Mouse (Mus musculus) G1E (cell line): ENCODE results near the gene Brd4. TPM values are rescaled to one million over a fixed set of nuclear protein-coding genes. Genes with fewer than 3 reads are reported as not detected.

Experiments
- ATAC-seq: 2 replicates; pipeline ENCODE4 v1.8.0; 2016; ENCODE audit warnings: mild to moderate bottlenecking; ENCODE audit not compliant: insufficient number of reproducible peaks, poor library complexity, low FRiP score, severe bottlenecking; ENCODE audit errors: extremely low read depth
- DNase-seq: peaks from one replicate; pipeline ENCODE4 v3.0.0; 2012; ENCODE audit warnings: low spot score
- H3K27me3 ChIP-seq: 2 replicates; pipeline ENCODE4 v1.6.1; 2012; ENCODE audit warnings: mild to moderate bottlenecking, low read length, inconsistent platforms; ENCODE audit not compliant: insufficient read depth
- H3K36me3 ChIP-seq: replicated peaks from 2 replicates; pipeline ENCODE3; 2012; ENCODE audit warnings: mild to moderate bottlenecking, inconsistent platforms
- H3K4me1 ChIP-seq: 2 replicates; pipeline ENCODE4 v1.6.1; 2012; ENCODE audit warnings: low read depth, low read length, inconsistent platforms, mixed read lengths; ENCODE audit not compliant: insufficient read depth
- H3K4me3 ChIP-seq: 2 replicates; pipeline ENCODE4 v1.5.1; 2012; ENCODE audit warnings: low read depth, mild to moderate bottlenecking, inconsistent platforms, low read length, moderate library complexity, mixed read lengths
- H3K9me3 ChIP-seq: replicated peaks from 2 replicates; pipeline ENCODE4 v1.6.1; 2012; ENCODE audit warnings: inconsistent platforms
- CTCF ChIP-seq: IDR thresholded peaks from 2 replicates; pipeline ENCODE4 v1.5.1; 2012; ENCODE audit warnings: low read depth, low read length, inconsistent platforms, mixed read lengths
- GATA1 ChIP-seq: IDR thresholded peaks from 2 replicates; pipeline ENCODE4 v1.6.1; 2012; ENCODE audit warnings: borderline replicate concordance, low read length, inconsistent platforms, mixed read lengths
- GATA2 ChIP-seq: IDR thresholded peaks from 2 replicates; pipeline ENCODE4 v1.6.1; 2012; ENCODE audit warnings: low read depth, low read length, inconsistent platforms, borderline replicate concordance
- POLR2AphosphoS5 ChIP-seq: IDR thresholded peaks from 2 replicates; pipeline ENCODE4 v1.6.1; 2012; ENCODE audit warnings: low read depth, low read length, inconsistent platforms; ENCODE audit not compliant: insufficient replicate concordance
- TAL1 ChIP-seq: conservative IDR thresholded peaks from 2 replicates; pipeline ENCODE4 v1.6.1; 2012; ENCODE audit warnings: low read depth, low read length, inconsistent platforms, mixed read lengths
- polyA plus RNA-seq: library from polyadenylated mRNA; stranded (reverse); fragments of >175 nt; gene quantifications from 2 replicates; pipeline ENCODE4 v1.2.3, GENCODE M21; 2012
- total RNA-seq, 2 experiments: library from RNA; stranded (forward) in 1 of 2; stranded (reverse) in 1 of 2; fragments of 200-1000 nt in 1 of 2; fragments of >200 nt in 1 of 2; fragmentation: Nextera tagmentation in 1 of 2; gene quantifications; 2 replicates each; pipeline ENCODE4 v1.2.3; 2014 to 2017

The Brd4 gene
- total and polyA plus RNA-seq, 3 experiments: 11.5 to 269 (median 237) TPM

GRCm38 (mm10) chr17:32307963-32308362 lies 23.4 kb upstream of the Brd4 start:
- no peaks in the 10 kb centered on the region for H3K9me3 ChIP-seq
- H3K4me3 ChIP-seq: no peak overlapping the region
- TF ChIP-seq CTCF: no peak
- no peak for TF ChIP-seq POLR2AphosphoS5
- TF ChIP-seq TAL1: no peak
- TF ChIP-seq GATA1: no peak
- TF ChIP-seq GATA2: no peak
- H3K4me1 ChIP-seq: peaks cover 36% of the 10 kb centered on the region
- no peaks in the 10 kb centered on the region for H3K27me3 ChIP-seq
- ATAC-seq (no peak), DNase-seq (no peak)
- H3K36me3 ChIP-seq: peaks cover 98% of the 10 kb centered on the region

- no peaks in the 10 kb centered on the region for H3K27me3 ChIP-seq
- H3K4me1 ChIP-seq: no peaks in the 10 kb centered on the region
- peaks cover 2% of the 10 kb centered on the region for H3K36me3 ChIP-seq
- ATAC-seq (no peak), DNase-seq (no peak)
- TF ChIP-seq TAL1 (no peak), GATA1 (no peak), GATA2 (no peak), POLR2AphosphoS5 (no peak)
- H3K9me3 ChIP-seq: no peaks in the 10 kb centered on the region
- no peak overlapping the region for H3K4me3 ChIP-seq
Observed at GRCm38 (mm10) chr17:32298125-32298524, 13.6 kb upstream of the Brd4 start.

GRCm38 (mm10) chr17:32295901-32296300 lies 11.4 kb upstream of the Brd4 start:
- Histone ChIP-seq H3K9me3 (no peaks in the 10 kb centered on the region), H3K36me3 (peaks cover 3% of the 10 kb centered on the region), H3K4me3 (no peak overlapping the region), H3K4me1 (no peaks in the 10 kb centered on the region), H3K27me3 (no peaks in the 10 kb centered on the region)
- TF ChIP-seq TAL1 (no peak), POLR2AphosphoS5 (no peak), CTCF (no peak)
- ATAC-seq (no peak), DNase-seq (no peak)

DNA sequence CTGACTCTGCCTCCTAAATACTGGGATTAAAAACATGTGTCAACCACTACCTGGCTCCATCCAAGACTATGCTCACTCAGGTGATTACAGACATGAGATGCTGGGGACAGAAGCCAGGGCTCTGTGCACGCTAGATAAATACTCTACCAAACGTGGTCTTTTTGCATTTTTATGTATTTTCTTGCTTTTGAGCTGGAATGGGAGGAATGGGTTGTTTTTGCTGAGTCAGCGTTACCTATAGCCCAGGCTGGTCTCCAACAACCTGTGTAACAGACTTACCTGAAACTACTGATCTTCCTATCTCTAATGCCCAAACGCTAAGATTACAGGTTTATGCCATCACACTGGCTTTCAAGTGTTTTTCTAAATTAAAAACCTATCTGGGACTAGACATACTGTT lies 10.6 kb upstream of the Brd4 start:
- Histone ChIP-seq H3K27me3 (no peaks in the 10 kb centered on the region), H3K4me1 (no peaks in the 10 kb centered on the region), H3K36me3 (peaks cover 3% of the 10 kb centered on the region), H3K4me3 (no peak overlapping the region), H3K9me3 (no peaks in the 10 kb centered on the region)
- ATAC-seq: no peak
- TF ChIP-seq GATA2 (no peak), CTCF (no peak), GATA1 (no peak), TAL1 (no peak), POLR2AphosphoS5 (no peak)
- DNase-seq: no peak

DNA sequence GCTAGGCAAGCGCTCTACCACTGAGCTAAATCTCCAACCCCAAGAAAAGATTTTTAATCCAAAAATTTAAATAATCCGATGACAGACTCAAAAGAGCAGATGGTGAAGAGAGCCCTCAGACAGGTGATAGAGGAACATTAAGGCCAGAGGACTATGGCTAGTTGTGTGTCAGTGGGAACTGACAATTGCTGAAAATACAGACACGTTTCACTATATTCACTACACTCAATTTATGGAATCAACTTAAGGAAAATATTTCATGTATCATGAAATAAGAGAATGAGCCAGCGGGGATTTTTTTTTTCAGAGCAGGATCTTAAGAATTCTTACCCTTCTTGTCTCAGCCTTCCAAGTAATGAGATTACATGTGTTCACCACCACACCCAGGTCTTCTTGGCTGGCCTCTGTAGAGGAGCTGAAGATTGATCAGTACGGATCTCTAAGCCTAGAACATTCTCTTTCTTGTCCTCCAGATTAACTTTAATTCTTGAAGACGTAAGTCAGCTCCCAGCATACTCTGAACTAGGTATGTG lies 682 bp upstream of the Brd4 start:
- H3K4me3 ChIP-seq: peak overlapping the region; percentile 97
- DNase-seq: no peak
- H3K4me1 ChIP-seq: peaks cover 38% of the 10 kb centered on the region
- peaks cover 16% of the 10 kb centered on the region for H3K36me3 ChIP-seq
- no peaks in the 10 kb centered on the region for H3K9me3 ChIP-seq
- no peaks in the 10 kb centered on the region for H3K27me3 ChIP-seq
- ATAC-seq: no peak
- TF ChIP-seq CTCF (no peak), GATA1 (no peak), POLR2AphosphoS5 (no peak), GATA2 (no peak), TAL1 (no peak)

- TF ChIP-seq TAL1: no peak
- TF ChIP-seq CTCF: no peak
- TF ChIP-seq GATA2: no peak
Observed at GRCm38 (mm10) chr17:32283771-32284221, 726 bp downstream of the Brd4 start.

More at GRCm38 (mm10) chr17:32283771-32284221, 726 bp downstream of the Brd4 start:
- DNase-seq: peak; percentile 68
- Histone ChIP-seq H3K27me3 (no peaks in the 10 kb centered on the region), H3K36me3 (peaks cover 18% of the 10 kb centered on the region), H3K9me3 (no peaks in the 10 kb centered on the region), H3K4me3 (peak overlapping the region; percentile 97), H3K4me1 (peaks cover 46% of the 10 kb centered on the region)
- peak; percentile 48 for ATAC-seq
